Mouse (Mus musculus): Measurements from ENCODE around the gene Olfr1393.

Gene Olfr1393

GRCm38 (mm10) chr11:49278222-49278621 lies at the start of gene Olfr1393:
Gene Olfr1393, plus strand, starts transcription at chr11:49278304.
- no peak for DNase-seq (ENCODE audit: low spot score in 2 of 2)

GRCm38 (mm10) chr11:49232781-49233180 lies 45.3 kb upstream of the Olfr1393 start:
- peak in 1 of 2 experiments; percentile 46 for DNase-seq (ENCODE audit: low spot score in 2 of 2)

- no peak for DNase-seq (ENCODE audit: low spot score in 2 of 2)
Observed at GRCm38 (mm10) chr11:49235459-49236207, 42.5 kb upstream of the Olfr1393 start.

GRCm38 (mm10) chr11:49236891-49237290 lies 41.2 kb upstream of the Olfr1393 start:
- DNase-seq (ENCODE audit: low spot score in 2 of 2) = no peak

GRCm38 (mm10) chr11:49237532-49237931 lies 40.6 kb upstream of the Olfr1393 start:
- DNase-seq (ENCODE audit: low spot score in 2 of 2) = no peak

- DNase-seq (ENCODE audit: low spot score in 2 of 2) = no peak
Observed at GRCm38 (mm10) chr11:49240310-49240709, 37.8 kb upstream of the Olfr1393 start.

- DNase-seq (ENCODE audit: low spot score in 2 of 2) = no peak
Observed at GRCm38 (mm10) chr11:49240874-49241273, 37.2 kb upstream of the Olfr1393 start.

GRCm38 (mm10) chr11:49241471-49241870 lies 36.6 kb upstream of the Olfr1393 start:
- no peak for DNase-seq (ENCODE audit: low spot score in 2 of 2)

- no peak for DNase-seq (ENCODE audit: low spot score in 2 of 2)
Observed at GRCm38 (mm10) chr11:49242944-49243626, 35.0 kb upstream of the Olfr1393 start.

- DNase-seq (ENCODE audit: low spot score in 2 of 2) = peak; percentile 86 to 91
Observed at GRCm38 (mm10) chr11:49243727-49244594, 34.1 kb upstream of the Olfr1393 start, which contains the start of gene Mgat1. Gene Mgat1, plus strand, starts transcription at chr11:49244191.

- no peak for DNase-seq (ENCODE audit: low spot score in 2 of 2)
Observed at GRCm38 (mm10) chr11:49244595-49244930, 33.5 kb upstream of the Olfr1393 start.

GRCm38 (mm10) chr11:49245176-49245575 lies 32.9 kb upstream of the Olfr1393 start:
- DNase-seq (ENCODE audit: low spot score in 2 of 2) = no peak

GRCm38 (mm10) chr11:49245634-49246415 lies 32.3 kb upstream of the Olfr1393 start:
- DNase-seq (ENCODE audit: low spot score in 2 of 2) = no peak

- DNase-seq (ENCODE audit: low spot score in 2 of 2) = no peak
Observed at GRCm38 (mm10) chr11:49246523-49246922, 31.6 kb upstream of the Olfr1393 start.

GRCm38 (mm10) chr11:49247255-49247654 lies 30.8 kb upstream of the Olfr1393 start:
- DNase-seq (ENCODE audit: low spot score in 2 of 2) = no peak

GRCm38 (mm10) chr11:49248226-49248973 lies 29.7 kb upstream of the Olfr1393 start:
- DNase-seq (ENCODE audit: low spot score in 2 of 2) = peak in 1 of 2 experiments; percentile 43

GRCm38 (mm10) chr11:49248974-49249700 lies 29.0 kb upstream of the Olfr1393 start:
- no peak for DNase-seq (ENCODE audit: low spot score in 2 of 2)

GRCm38 (mm10) chr11:49249811-49250421 lies 28.2 kb upstream of the Olfr1393 start:
- DNase-seq (ENCODE audit: low spot score in 2 of 2) = no peak
